Mouse (Mus musculus): ENCODE measurements around the gene Atxn7l3.

Atxn7l3 gene

DNA sequence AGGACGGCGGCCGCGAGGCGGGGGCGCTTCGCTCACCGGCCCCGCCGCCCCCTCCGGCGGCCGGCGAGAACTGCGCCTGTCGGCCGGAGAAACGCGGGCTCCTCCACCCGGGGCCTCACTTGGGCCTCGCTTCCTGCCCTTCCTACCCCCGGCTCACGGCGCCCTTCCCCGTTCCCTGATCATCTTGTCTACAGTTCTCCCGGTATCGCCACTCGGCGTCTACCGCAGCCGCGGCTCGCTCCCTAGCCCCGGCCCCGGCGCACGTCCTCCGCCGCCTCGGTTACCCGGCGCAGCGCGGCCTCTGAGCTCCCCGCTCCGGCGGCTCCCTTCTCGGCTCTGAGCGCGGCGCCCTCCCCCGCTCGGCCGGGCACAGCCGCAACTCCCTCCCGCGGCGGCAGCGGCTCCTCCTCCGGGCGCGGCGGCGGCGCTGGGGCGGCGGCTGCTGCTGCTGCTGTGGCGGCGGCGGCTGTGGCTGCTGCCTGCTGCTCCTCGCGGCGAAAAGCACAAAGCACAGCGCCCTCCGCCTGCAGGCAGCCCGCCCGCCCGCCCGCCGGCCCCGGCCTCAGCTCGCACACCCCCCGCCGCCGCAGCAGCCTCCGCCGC lies 21.0 kb upstream of the Atxn7l3 start:
- no peaks in the 10 kb centered on the region for H3K27me3 ChIP-seq (ENCODE audit: insufficient read depth, low read length)
- no peaks in the 10 kb centered on the region for H3K9me3 ChIP-seq (ENCODE audit: low read length)
- peak overlapping the region; percentile 93 for H3K4me3 ChIP-seq (replicated peaks; ENCODE audit: low read length)
- peaks cover 39% of the 10 kb centered on the region for H3K36me3 ChIP-seq (ENCODE audit: insufficient read depth, low read length)
- TF ChIP-seq NANOG (IDR thresholded peaks at IDR 0.05; ENCODE audit: borderline replicate concordance, low read length), result no peak
- TF ChIP-seq POU5F1 (IDR thresholded peaks at IDR 0.05; ENCODE audit: borderline replicate concordance, low read length), result no peak
- TF ChIP-seq CTCF (conservative IDR thresholded peaks at IDR 0.05; ENCODE audit: low read length), result no peak
- H3K4me1 ChIP-seq (replicated peaks; ENCODE audit: low read depth, low read length), result peaks cover 61% of the 10 kb centered on the region

DNA sequence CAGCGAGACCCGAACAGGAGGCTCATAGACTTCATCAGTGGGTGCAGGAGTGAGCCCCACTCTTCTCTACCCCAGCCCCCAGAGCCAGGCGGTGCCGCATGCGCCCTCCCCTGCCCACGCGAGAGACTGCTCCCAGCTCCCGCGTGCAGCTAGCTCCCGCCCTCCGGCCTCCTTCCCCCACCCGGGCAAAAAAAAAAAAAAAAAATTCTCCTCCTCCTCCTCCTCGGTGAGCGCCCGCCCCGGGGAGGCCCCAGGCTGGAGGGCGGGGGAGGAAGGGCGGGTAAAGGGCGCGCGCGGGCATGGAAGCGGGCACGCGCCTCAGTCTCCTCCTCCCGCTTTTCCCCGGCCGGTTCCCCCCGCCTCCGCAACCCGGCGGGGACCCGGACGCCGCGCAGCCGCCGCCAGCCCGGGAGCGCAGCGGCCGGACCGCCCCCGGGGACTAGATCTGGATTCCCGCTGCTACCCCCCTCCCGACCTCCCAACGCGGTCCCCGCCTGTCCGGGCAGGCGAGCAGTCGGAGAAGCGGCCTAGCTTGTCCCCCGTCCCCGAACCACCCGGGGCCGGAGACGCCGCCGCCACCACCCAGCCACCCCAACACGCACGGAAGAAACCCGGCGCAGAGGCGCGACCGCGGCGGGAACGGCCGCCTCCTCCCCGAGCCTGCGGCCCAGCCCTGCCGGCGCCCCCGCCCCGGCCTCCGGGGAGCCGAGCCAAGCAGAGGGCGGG lies 20.3 kb upstream of the Atxn7l3 start:
- Histone ChIP-seq H3K27me3 (ENCODE audit: insufficient read depth, low read length) (no peaks in the 10 kb centered on the region), H3K4me3 (replicated peaks; ENCODE audit: low read length) (peak overlapping the region; percentile 93), H3K9me3 (ENCODE audit: low read length) (no peaks in the 10 kb centered on the region), H3K36me3 (ENCODE audit: insufficient read depth, low read length) (peaks cover 45% of the 10 kb centered on the region), H3K4me1 (replicated peaks; ENCODE audit: low read depth, low read length) (peaks cover 62% of the 10 kb centered on the region)
- TF ChIP-seq NANOG (IDR thresholded peaks at IDR 0.05; ENCODE audit: borderline replicate concordance, low read length) (no peak), POU5F1 (IDR thresholded peaks at IDR 0.05; ENCODE audit: borderline replicate concordance, low read length) (no peak), CTCF (conservative IDR thresholded peaks at IDR 0.05; ENCODE audit: low read length) (no peak)

DNA sequence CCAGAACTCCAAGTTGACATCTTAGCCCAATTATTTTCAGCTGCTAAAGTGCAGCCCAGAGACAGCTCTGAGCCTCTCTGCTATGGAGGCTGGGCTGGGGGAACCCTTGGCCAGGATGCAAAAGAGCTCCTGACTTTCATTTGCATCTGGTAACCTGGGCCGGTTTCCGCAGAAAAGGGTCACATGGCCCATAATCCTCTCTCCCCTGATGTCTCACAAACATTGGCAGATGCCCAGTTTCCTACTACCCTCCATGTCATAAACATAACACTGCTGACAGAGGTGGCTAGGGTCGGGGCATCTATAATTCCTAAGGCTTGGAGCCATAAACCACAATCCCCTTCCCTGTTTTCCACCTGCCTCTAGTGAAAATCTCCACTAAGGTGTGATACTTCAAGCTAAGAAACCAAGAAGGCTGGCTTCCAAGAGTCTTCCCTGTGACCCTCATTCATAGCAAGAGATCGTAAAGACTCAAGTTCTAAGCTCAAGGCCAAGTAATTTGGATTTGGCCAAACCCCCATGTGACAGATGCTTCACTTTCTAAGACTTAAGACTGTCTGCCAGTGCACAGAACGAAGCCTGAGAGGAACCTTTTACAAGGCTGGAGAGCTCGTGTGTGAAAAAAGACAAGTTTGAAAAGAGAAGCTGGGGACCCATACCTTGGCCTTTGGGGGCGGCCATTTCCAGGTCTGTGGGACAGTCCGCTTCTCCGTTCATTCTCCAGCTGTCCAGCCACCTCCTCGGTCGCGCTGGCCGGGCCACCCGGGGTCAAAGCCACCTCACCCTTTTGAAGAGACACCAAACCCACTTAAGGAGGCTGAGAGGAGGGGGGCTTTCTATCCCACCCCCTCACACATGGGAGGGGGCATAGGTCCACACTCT lies 19.5 kb upstream of the Atxn7l3 start:
- peaks cover 62% of the 10 kb centered on the region for H3K4me1 ChIP-seq (replicated peaks; ENCODE audit: low read depth, low read length)
- TF ChIP-seq NANOG (IDR thresholded peaks at IDR 0.05; ENCODE audit: borderline replicate concordance, low read length) (no peak), POU5F1 (IDR thresholded peaks at IDR 0.05; ENCODE audit: borderline replicate concordance, low read length) (no peak), CTCF (conservative IDR thresholded peaks at IDR 0.05; ENCODE audit: low read length) (no peak)

DNA sequence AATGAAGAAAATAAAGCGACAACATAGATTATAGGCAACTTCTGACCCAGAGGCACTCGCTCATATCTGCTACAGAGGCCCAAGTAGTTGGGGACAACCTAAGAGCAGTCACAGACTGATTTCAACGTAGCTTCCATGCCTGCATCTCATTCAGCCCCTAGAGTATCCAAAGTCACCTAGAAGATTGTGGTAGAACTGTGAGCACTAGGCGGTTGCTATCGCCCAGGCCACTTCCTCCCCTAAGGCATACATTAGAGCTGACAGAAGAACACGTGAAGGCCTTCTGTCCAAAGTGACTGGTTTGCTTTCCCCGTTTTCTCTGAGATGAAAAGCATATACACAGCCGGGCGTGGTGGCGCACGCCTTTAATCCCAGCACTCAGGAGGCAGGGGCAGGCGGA lies 17.9 kb upstream of the Atxn7l3 start:
- Histone ChIP-seq H3K4me1 (replicated peaks; ENCODE audit: low read depth, low read length) (peaks cover 71% of the 10 kb centered on the region), H3K27me3 (ENCODE audit: insufficient read depth, low read length) (no peaks in the 10 kb centered on the region), H3K4me3 (replicated peaks; ENCODE audit: low read length) (no peak overlapping the region), H3K9me3 (ENCODE audit: low read length) (no peaks in the 10 kb centered on the region), H3K36me3 (ENCODE audit: insufficient read depth, low read length) (peaks cover 69% of the 10 kb centered on the region)
- TF ChIP-seq CTCF (conservative IDR thresholded peaks at IDR 0.05; ENCODE audit: low read length), result no peak

More for the DNA sequence above, 19.5 kb upstream of the Atxn7l3 start:
- Histone ChIP-seq H3K27me3 (ENCODE audit: insufficient read depth, low read length) (no peaks in the 10 kb centered on the region), H3K9me3 (ENCODE audit: low read length) (no peaks in the 10 kb centered on the region), H3K36me3 (ENCODE audit: insufficient read depth, low read length) (peaks cover 53% of the 10 kb centered on the region), H3K4me3 (replicated peaks; ENCODE audit: low read length) (peak overlapping the region; percentile 93)

DNA sequence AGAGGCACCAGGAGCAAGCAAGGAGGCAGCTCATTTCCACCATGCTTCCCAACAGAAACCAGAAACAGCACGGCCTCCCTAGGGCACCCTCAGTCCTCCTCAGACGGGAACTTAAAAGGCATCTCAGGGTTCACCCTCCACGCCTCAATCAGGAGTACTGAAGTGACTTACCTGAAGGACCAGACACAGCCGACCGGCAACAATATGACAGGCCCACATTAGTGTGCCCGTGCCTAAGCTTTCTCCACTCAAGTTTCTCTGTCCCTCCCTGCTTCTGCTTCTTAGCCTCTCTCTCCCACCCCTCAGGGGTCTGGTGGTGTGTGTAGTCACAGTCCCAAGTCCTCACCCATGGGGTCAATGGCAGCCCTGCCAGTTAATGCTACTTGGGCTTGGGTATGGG lies 16.2 kb upstream of the Atxn7l3 start:
- H3K36me3 ChIP-seq (ENCODE audit: insufficient read depth, low read length), result peaks cover 85% of the 10 kb centered on the region
- peaks cover 86% of the 10 kb centered on the region for H3K4me1 ChIP-seq (replicated peaks; ENCODE audit: low read depth, low read length)
- no peaks in the 10 kb centered on the region for H3K27me3 ChIP-seq (ENCODE audit: insufficient read depth, low read length)
- no peaks in the 10 kb centered on the region for H3K9me3 ChIP-seq (ENCODE audit: low read length)
- H3K4me3 ChIP-seq (replicated peaks; ENCODE audit: low read length), result no peak overlapping the region
- TF ChIP-seq POU5F1 (IDR thresholded peaks at IDR 0.05; ENCODE audit: borderline replicate concordance, low read length) (no peak), CTCF (conservative IDR thresholded peaks at IDR 0.05; ENCODE audit: low read length) (no peak), NANOG (IDR thresholded peaks at IDR 0.05; ENCODE audit: borderline replicate concordance, low read length) (no peak)

DNA sequence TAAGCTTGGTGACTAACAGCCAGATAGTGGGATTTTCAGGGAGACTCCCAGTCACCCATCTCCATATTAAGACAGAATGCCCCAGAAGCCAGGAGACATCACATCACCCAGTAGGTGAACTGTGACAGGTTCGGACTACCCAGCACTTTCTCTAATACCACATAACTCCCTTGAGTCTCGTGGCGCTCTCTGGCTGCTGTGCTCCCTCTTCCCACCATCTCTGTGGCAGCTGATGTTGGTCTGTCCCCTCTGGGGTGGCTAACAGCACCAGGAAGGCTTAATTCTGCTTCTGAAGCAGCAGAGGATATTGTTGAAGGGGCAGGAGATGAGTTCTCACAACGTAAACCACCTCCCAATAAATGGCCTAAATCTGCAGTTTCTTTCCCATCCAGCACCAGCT lies 15.5 kb upstream of the Atxn7l3 start:
- Histone ChIP-seq H3K4me3 (replicated peaks; ENCODE audit: low read length) (peak overlapping the region; percentile 80; the same call in 1 of the 2 replicates), H3K4me1 (replicated peaks; ENCODE audit: low read depth, low read length) (peaks cover 92% of the 10 kb centered on the region)
- TF ChIP-seq POU5F1 (IDR thresholded peaks at IDR 0.05; ENCODE audit: borderline replicate concordance, low read length) (no peak), NANOG (IDR thresholded peaks at IDR 0.05; ENCODE audit: borderline replicate concordance, low read length) (no peak), CTCF (conservative IDR thresholded peaks at IDR 0.05; ENCODE audit: low read length) (no peak)

DNA sequence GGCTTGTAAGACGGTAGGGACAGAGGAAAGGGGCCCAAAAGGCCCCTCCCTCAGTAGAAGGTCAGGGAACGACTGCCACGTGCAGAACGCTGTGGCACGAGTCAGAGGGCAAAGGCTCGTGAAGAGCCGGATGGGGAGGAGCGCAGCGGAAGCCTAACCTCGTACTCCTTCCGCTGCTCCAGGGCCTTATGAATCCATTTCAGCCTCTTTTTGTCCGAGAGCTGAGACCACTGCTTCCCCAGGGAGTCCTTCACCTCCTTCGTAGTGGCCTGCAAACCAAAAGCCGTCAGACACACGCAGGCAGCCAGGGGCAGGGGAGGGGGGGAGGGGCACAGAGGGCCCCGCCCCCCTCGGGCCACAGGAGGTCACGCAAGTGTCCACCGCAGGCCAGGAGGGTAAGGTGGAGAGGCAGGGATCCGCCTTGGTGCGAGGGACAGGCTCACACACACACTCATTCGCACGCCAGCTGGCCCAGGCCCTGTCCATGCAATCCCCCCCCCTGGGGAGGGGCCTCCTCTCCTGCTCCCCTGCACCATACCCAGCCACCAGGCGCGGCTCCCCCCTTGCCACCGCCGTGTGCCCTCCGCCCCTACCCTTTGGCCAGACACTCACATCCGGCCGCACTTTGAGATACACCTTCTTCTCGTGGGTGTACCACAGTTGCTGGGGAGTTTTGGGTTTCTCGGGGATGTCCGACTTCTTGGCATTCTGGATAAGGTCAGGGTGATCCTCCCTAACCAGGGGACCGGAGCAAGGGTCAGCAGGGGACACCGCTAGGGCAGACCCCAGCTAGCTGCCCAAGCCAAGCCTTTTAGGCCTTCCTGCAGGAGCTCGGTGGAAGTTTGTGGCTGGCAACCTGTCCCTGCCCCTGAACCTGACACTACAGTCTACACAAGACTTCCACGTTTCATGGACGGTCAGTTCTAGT lies 14.6 kb upstream of the Atxn7l3 start:
- H3K27me3 ChIP-seq (ENCODE audit: insufficient read depth, low read length), result no peaks in the 10 kb centered on the region
- TF ChIP-seq NANOG (IDR thresholded peaks at IDR 0.05; ENCODE audit: borderline replicate concordance, low read length) (no peak), CTCF (conservative IDR thresholded peaks at IDR 0.05; ENCODE audit: low read length) (no peak)
- no peaks in the 10 kb centered on the region for H3K9me3 ChIP-seq (ENCODE audit: low read length)
- H3K36me3 ChIP-seq (ENCODE audit: insufficient read depth, low read length), result peaks cover 99% of the 10 kb centered on the region
- peaks cover 98% of the 10 kb centered on the region for H3K4me1 ChIP-seq (replicated peaks; ENCODE audit: low read depth, low read length)
- peak overlapping the region; percentile 80 for H3K4me3 ChIP-seq (replicated peaks; ENCODE audit: low read length)

More for the DNA sequence above, 15.5 kb upstream of the Atxn7l3 start:
- Histone ChIP-seq H3K9me3 (ENCODE audit: low read length) (no peaks in the 10 kb centered on the region), H3K27me3 (ENCODE audit: insufficient read depth, low read length) (no peaks in the 10 kb centered on the region), H3K36me3 (ENCODE audit: insufficient read depth, low read length) (peaks cover 92% of the 10 kb centered on the region)

Data from E14TG2a.4 (cell line).